ENCODE assay signal across 14 mouse cellular contexts in the genomic region with DNA sequence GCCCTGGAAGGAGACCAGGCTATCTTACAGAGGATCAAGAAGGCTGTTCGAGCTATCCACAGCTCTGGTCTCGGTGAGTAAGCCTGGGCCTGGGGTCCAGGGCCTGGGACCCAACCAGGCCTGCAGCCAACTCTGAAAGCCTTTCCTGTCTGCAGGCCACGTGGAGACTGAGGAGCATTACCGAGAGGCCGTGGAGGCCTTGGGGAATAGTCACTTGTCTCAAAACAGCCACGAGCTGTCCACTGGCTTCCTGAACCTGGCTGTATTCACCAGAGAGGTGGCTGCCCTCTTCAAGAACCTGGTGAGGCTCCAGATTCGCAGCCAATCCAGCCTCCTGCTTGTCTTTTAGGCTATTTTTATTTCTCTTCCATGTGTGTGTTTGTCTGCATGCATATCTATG. TPM values are rescaled to one million over a fixed set of nuclear protein-coding genes. Genes with fewer than 3 reads are reported as not detected.
"Had no signal": no experiment of that assay in that cellular context is flagged by ENCODE, and none has a peak within 500 bp of the region (broad histone marks: within the 10 kb centered on the region; RNA-seq: fewer than 3 reads in every experiment).

No protein-coding gene starts in this region.

- H3K4me3 ChIP-seq: limb, embryonic 13.5 days; midbrain, embryonic 12.5 days; neural tube, embryonic 13.5 days had no signal

- H3K27me3 ChIP-seq: limb, embryonic 13.5 days; midbrain, embryonic 12.5 days; neural tube, embryonic 13.5 days had no signal

- H3K9me3 ChIP-seq: limb, embryonic 13.5 days; midbrain, embryonic 12.5 days; neural tube, embryonic 13.5 days had no signal

- H3K27ac ChIP-seq: limb, embryonic 13.5 days; liver, embryonic 14.5 days; midbrain, embryonic 12.5 days; neural tube, embryonic 13.5 days had no signal

- H3K36me3 ChIP-seq: neural tube, embryonic 13.5 days had no signal

- H3K4me2 ChIP-seq: limb, embryonic 13.5 days; midbrain, embryonic 12.5 days; neural tube, embryonic 13.5 days had no signal

- DNase-seq: kidney, postnatal 14 days; left cerebral cortex, postnatal 4 days; lung, adult 18-20 months; retina, postnatal 1 day; right cerebral cortex, postnatal 4 days; spleen, adult 18-20 months; thymus, adult 18-20 months; thymus, postnatal 14 days had no signal

- ATAC-seq: midbrain, embryonic 16.5 days had no signal

- H3K9ac ChIP-seq: limb, embryonic 13.5 days; liver, embryonic 14.5 days; midbrain, embryonic 12.5 days; neural tube, embryonic 13.5 days had no signal

RNA-seq across cellular contexts. Expression of a gene that starts 20.1 kb away (rescaled TPM):
- total RNA-seq: megakaryocyte-erythroid progenitor cell, adult 5-6 weeks had no signal

RNA-seq across cellular contexts. Expression of a gene that starts 21.2 kb away (rescaled TPM):
- total RNA-seq: megakaryocyte-erythroid progenitor cell, adult 5-6 weeks had no signal
